Mouse (Mus musculus) ovary, postnatal 10 days (tissue): ENCODE measurements around the gene Ripk1.
A peak's percentile ranks its signal among the peaks of the same experiment; 100 is the strongest.
"Not testable (repeated sequence)": the region's sequence is repeated elsewhere in the genome, so short reads cannot be mapped to it uniquely, and the experiment has no call there.

Experiments
- DNase-seq: peaks from one replicate; pipeline ENCODE4 v3.0.0; 2022; ENCODE audit warnings: low spot score

The Ripk1 gene

GRCm38 (mm10) chr13:34038056-34038432 is 35.9 kb downstream of the Ripk1 start:
- no peak for DNase-seq

DNA sequence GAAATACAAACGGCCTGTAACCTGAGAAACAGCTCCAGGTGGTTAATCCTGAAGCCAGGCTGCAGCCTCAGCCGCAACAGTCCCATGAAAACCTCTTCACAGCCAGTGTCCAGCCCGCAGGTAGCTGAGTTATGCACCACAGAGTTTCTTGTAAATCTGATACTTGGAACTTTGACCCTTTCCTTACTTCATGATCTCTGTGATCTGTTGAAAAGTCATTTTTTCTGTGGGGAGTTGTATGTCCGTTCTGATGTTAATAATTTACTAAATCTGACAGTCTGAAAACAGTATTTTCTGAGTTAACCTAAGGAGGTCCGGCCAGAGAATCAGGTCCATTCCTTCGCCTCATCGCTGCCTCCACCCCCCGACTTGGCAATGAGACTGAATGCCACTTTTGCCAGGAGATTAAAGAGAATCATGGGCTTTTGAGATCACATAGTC is 36.8 kb downstream of the Ripk1 start:
- DNase-seq = no peak

DNA sequence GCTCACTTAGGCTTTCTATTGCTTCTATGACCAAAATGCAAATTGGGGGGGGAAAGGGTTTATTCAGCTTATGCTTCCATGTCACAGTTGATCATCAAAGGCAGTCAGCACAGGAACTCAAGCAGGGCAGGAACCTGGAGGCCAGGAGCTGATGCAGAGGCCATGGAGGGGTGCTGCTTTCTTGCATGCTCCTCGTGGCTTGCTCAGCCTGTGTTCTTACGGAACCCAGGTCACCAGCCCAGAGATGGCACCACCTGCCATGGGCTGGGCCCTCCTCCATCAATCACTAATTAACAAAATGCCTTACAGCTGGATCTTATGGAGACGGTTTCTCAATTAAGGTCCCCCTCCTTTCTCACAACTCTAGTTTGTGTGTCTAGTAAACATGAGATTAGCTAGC is 37.9 kb downstream of the Ripk1 start:
- no peak for DNase-seq

GRCm38 (mm10) chr13:34043716-34044393 is 41.7 kb downstream of the Ripk1 start:
- no peak for DNase-seq

DNA sequence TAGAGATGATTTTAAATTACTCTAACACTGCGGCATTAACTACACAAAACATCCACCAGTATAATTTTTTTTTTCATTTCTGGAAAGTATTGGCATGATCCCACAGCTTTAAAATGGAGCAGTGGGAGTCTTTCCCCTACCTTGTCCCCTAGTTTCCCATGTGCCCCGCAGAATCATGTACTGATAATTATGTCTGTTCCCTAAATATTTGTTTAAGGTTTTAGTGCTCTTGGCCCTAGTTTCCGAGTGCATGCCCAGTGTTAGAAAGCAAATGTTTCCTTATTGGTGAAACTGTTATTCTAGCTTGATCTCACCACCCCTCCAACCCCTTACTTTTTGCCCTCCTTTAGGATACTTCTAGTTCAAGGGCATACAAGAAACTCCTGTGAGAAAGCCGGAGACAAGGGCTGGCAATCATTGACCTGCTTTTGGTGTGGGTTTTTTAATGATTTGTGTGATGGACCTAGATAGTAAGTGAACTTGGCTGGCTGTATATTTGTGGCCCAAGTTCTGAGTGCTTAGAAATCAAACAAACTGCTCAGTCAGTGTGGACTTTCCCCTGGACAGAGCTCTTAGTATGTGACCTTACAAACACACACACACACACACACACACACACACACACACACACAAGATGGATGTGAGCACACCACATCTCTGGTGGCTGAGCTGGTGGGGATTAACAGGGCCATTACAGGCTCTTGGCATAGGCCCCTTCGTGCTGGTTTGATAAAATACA is 43.5 kb downstream of the Ripk1 start:
- DNase-seq = no peak

- DNase-seq = peak; percentile 37
Measured at GRCm38 (mm10) chr13:34046421-34047012, 44.4 kb downstream of the Ripk1 start.

GRCm38 (mm10) chr13:34047526-34047925 is 45.4 kb downstream of the Ripk1 start:
- no peak for DNase-seq

DNA sequence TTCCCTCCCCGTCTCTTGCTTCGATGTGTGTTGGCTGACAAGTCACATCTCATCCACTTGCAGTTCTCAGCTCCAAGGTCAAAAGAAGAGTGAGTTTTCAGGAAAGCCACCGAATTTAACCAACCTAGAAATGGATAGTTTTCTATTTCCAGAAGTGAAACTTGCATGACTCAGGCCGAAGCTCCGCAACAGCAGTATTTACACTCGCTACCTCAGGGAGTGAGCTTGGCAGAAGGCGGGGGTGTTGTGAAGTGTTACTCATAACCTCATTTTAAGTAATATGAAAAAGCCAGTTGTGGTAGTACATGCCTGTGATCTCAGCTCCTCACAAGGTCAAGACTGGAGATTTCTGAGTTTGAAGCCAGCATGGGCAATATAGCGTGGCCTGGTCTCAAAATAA is 48.3 kb downstream of the Ripk1 start:
- DNase-seq = no peak

DNA sequence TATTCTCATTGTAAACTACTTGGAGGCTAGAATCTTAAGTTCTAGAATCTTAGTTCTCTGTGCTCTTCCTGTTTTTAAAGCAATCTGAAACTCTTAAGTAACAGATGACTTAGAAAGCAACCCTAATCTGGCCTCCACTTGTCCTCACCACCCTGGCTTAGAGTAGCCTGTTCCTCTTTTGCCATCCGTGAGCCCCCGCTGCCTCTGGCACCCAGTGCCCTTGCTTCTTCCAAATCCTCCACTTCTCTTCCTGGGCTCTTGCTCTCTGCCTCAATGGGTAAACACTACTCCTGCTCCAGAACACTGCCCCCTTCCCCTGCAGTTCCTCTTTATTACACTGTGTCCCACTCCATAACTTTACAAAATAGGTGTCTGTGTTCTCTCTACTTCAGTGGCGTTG is 49.5 kb downstream of the Ripk1 start:
- no peak for DNase-seq

DNA sequence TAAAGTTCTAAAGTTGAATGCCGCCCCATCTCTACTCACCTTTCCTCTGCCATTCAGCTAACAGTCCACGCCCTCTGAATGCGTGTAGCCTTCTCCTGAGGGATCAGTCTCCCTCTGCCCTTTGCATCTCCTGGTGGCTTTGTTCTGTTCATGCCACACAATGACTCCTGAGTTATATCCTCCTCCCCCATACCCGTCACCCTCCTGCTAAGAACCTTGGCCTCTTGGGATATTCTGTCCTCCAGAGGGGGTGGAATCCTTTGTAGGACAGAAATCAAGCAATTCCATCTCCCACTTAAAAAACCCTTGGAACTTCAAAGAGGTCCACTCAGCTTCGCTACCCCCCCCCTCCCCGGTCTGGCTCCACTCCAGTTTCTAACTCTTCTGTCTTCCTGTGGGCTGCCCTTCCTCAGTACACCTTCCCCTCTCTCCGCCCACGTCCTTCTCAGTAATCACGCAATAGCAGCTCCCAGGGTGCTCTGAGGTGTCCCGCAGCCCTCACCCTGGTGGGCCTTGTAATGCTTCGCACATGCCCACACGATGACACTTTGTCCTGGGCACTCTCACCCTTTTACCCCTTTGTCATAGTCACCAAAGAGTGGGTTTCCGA is 51.6 kb downstream of the Ripk1 start:
- no peak for DNase-seq

DNA sequence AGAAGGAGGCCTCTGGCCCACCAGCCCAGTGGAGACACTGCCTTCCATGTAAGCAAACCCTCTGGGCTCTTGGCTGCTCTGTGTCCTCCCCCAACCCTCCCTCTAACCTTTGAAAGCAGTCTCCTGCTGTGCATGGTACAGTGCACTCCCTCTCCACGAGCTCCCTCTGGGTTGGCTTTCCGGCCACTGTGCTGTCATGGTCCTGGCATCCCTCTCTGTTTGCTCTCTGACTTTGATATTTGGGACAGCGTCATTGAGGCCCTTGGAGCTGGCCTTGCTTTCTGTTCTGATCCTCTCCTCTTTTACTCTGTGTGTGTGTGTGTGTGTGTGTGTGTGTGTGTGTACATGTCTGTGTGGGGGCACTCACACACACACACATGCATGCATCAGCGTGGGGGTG is 52.2 kb downstream of the Ripk1 start:
- no peak for DNase-seq

DNA sequence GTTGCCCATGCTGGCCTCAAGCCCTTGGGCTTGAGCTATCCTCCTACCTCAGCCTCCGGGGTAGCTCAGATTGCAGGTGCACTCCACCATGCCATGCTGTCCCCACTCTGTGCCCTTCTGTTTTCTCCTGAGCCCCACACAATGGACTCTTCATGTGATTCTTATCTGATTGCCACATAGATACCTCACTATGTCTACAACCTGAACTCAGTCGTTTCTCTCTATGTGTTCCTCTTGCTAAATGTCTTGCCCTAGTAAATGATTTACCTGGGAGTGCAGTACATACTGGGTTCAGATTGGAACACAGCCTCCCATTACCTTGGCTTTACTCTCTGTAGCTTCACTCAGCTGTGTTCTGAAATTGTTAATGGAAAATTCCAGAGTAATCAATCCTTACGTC is 52.8 kb downstream of the Ripk1 start:
- no peak for DNase-seq

GRCm38 (mm10) chr13:34057252-34057651 is 55.1 kb downstream of the Ripk1 start:
- DNase-seq = no peak

GRCm38 (mm10) chr13:34060061-34060460 is 57.9 kb downstream of the Ripk1 start:
- DNase-seq = no peak

GRCm38 (mm10) chr13:34062466-34062865 is 60.3 kb downstream of the Ripk1 start:
- no peak for DNase-seq

DNA sequence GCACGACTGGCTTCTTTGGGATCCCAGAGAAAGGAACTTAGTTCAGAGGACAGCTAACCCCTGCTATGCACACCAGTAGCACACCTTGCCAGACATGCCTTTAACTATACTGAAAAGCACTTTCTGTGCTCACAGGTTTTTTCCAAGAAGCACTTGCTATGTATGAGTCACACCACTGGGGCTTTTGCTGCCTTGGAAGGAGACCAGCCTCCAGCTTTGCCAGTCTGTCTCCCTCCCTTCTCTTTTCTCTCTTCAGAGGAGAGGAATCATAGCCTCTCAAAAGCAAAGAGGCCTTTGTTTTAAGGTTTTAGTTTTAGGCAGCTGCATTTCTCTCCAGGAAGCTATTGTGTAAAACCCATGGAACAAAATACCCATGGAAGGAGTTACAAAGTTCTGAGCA is 64.2 kb downstream of the Ripk1 start:
- DNase-seq = no peak

- DNase-seq = no peak
Measured at GRCm38 (mm10) chr13:34070296-34070695, 68.1 kb downstream of the Ripk1 start.

GRCm38 (mm10) chr13:34071836-34072235 is 69.7 kb downstream of the Ripk1 start:
- no peak for DNase-seq

GRCm38 (mm10) chr13:34072847-34073246 is 70.7 kb downstream of the Ripk1 start:
- no peak for DNase-seq

DNA sequence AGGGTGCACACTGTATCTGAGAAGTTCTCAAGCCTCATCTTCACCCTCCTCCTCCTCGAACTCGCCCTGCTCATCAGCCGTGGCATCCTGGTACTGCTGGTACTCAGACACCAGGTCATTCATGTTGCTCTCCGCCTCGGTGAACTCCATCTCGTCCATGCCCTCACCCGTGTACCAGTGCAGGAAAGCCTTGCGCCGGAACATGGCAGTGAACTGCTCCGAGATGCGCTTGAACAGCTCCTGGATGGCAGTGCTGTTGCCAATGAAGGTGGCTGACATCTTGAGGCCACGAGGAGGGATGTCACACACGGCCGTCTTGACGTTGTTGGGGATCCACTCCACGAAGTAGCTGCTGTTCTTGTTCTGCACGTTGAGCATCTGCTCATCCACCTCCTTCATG is 72.3 kb downstream of the Ripk1 start:
- DNase-seq = not testable (repeated sequence)

DNA sequence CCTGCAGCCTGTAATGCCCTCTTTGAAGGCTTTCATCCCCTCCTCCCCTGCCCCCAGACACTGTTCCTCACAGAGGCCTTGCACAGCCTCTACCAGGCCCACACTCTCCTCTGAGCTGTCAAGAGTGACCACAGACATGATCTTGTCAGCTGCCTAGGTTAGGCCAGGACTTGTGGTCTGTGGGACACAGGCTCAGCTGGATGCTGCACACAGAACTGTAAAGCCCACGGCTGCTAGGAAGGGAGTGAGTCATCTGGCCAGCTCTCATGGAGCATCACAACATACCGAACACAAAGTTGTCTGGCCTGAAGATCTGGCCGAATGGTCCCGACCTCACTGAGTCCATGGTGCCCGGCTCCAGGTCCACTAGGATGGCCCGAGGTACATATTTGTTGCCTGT is 73.7 kb downstream of the Ripk1 start:
- DNase-seq = not testable (repeated sequence)

DNA sequence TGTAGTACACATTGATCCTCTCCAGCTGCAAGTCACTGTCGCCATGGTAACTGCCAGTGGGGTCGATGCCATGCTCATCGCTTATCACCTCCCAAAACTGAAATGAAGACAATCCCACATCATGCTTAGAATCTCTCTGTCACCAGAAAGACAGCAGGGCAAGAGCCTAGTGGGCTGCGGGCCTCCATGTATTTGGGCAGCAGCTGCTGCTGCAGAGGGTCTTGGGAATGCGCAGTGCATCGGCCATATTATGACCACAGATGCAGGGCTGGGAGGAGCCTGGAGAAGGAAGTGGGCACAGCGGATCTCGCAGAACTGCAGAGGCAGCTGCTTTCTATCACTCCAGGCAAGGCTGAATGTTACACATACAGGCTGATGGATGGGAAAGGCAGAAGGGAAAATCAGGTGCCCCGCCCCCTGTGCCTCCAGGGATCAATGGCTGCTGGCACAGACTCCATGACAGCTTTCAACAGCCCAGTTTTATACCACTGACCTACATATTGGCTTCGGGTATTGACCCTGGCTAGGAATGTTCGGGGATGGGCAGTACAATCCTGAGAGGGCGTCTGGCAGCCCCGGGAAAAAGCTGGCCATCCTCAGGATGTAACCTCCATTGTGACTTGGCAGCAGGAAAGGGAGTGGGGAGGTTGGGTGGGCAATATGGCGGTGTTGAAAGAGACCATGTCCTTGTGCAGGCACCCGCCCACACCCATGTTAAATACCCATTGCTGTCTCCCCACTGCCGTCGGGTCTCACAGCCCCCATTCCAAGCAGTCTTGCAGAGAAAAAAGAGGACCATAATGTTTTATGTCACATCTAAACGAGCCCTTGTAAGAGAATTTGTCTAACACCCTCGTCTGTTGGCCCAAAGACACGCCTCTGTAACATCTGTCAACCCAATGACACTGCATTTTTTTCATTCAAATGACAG is 74.7 kb downstream of the Ripk1 start:
- DNase-seq = no peak
